Mouse (Mus musculus): ENCODE results near the gene Fam198a.

Gene Fam198a

GRCm38 (mm10) chr9:121982214-121982613, 31.4 kb downstream of the Fam198a start:
- no peak for DNase-seq (ENCODE audit: low spot score)

GRCm38 (mm10) chr9:121982665-121983064, 31.9 kb downstream of the Fam198a start:
- no peak for DNase-seq (ENCODE audit: low spot score)

- DNase-seq (ENCODE audit: low spot score) = no peak
Observed at GRCm38 (mm10) chr9:121983504-121983903, 32.7 kb downstream of the Fam198a start.

GRCm38 (mm10) chr9:121984465-121985461, 34.0 kb downstream of the Fam198a start:
- DNase-seq (ENCODE audit: low spot score) = peak; percentile 71

- no peak for DNase-seq (ENCODE audit: low spot score)
Observed at GRCm38 (mm10) chr9:121988910-121989309, 38.1 kb downstream of the Fam198a start.

GRCm38 (mm10) chr9:121989536-121989935, 38.7 kb downstream of the Fam198a start:
- DNase-seq (ENCODE audit: low spot score) = no peak

- DNase-seq (ENCODE audit: low spot score) = no peak
Observed at GRCm38 (mm10) chr9:121991041-121991440, 40.3 kb downstream of the Fam198a start.

- DNase-seq (ENCODE audit: low spot score) = no peak
Observed at GRCm38 (mm10) chr9:121993047-121993446, 42.3 kb downstream of the Fam198a start.

GRCm38 (mm10) chr9:121995077-121995476, 44.3 kb downstream of the Fam198a start:
- no peak for DNase-seq (ENCODE audit: low spot score)

GRCm38 (mm10) chr9:121995508-121996131, 44.8 kb downstream of the Fam198a start:
- peak; percentile 78 for DNase-seq (ENCODE audit: low spot score)

GRCm38 (mm10) chr9:121997010-121997409, 46.2 kb downstream of the Fam198a start, which contains the start of gene Pomgnt2:
Gene Pomgnt2, minus strand, starts transcription at chr9:121997110.
- no peak for DNase-seq (ENCODE audit: low spot score)

- DNase-seq (ENCODE audit: low spot score) = no peak
Observed at GRCm38 (mm10) chr9:121997978-121998377, 47.2 kb downstream of the Fam198a start.

GRCm38 (mm10) chr9:122006175-122006574, 55.4 kb downstream of the Fam198a start:
- DNase-seq (ENCODE audit: low spot score) = no peak

- peak; percentile 44 for DNase-seq (ENCODE audit: low spot score)
Observed at GRCm38 (mm10) chr9:122006609-122007008, 55.8 kb downstream of the Fam198a start.

- DNase-seq (ENCODE audit: low spot score) = no peak
Observed at GRCm38 (mm10) chr9:122008876-122009275, 58.1 kb downstream of the Fam198a start.

GRCm38 (mm10) chr9:122010751-122011150, 60.0 kb downstream of the Fam198a start:
- DNase-seq (ENCODE audit: low spot score) = no peak

- DNase-seq (ENCODE audit: low spot score) = no peak
Observed at GRCm38 (mm10) chr9:122012816-122013215, 62.0 kb downstream of the Fam198a start.

GRCm38 (mm10) chr9:122013629-122014028, 62.8 kb downstream of the Fam198a start:
- DNase-seq (ENCODE audit: low spot score) = no peak

GRCm38 (mm10) chr9:122014241-122014667, 63.5 kb downstream of the Fam198a start:
- peak; percentile 71 for DNase-seq (ENCODE audit: low spot score)

GRCm38 (mm10) chr9:122018079-122018478, 67.3 kb downstream of the Fam198a start:
- no peak for DNase-seq (ENCODE audit: low spot score)

GRCm38 (mm10) chr9:122018782-122019395, 68.1 kb downstream of the Fam198a start:
- DNase-seq (ENCODE audit: low spot score) = peak; percentile 90

GRCm38 (mm10) chr9:122020321-122020720, 69.5 kb downstream of the Fam198a start:
- DNase-seq (ENCODE audit: low spot score) = no peak

Measured in adipocyte (in vitro differentiated cells).